Mouse (Mus musculus) MEL (cell line): Measurements from ENCODE around the gene Ccdc57. TPM values are rescaled to one million over a fixed set of nuclear protein-coding genes. Genes with fewer than 3 reads are reported as not detected.

Source experiments
- DNase-seq: peaks from one replicate; pipeline ENCODE4 v3.0.0; 2011; ENCODE audit warnings: low read depth, low spot score
- H3K27ac ChIP-seq: 2 replicates; pipeline ENCODE4 v1.5.1; 2012; ENCODE audit warnings: low read depth, mild to moderate bottlenecking, control low read depth, low read length, moderate library complexity; ENCODE audit not compliant: control insufficient read depth
- H3K27me3 ChIP-seq, 2 experiments: fragments of 150-350 bp in 1 of 2; sonication (generic) in 1 of 2; 2 replicates each; pipeline ENCODE4 v1.6.1; 2012; ENCODE audit warnings: low read length in 2 of 2, mild to moderate bottlenecking in 2 of 2, improper control_type of control experiment in 1 of 2, moderate library complexity in 1 of 2; ENCODE audit not compliant: insufficient read depth in 2 of 2, control insufficient read depth in 1 of 2
- H3K36me3 ChIP-seq, 2 experiments: 2 replicates each; pipeline ENCODE4 v1.6.1; 2012 to 2014; ENCODE audit warnings: low read length in 2 of 2, improper control_type of control experiment in 1 of 2, inconsistent platforms in 1 of 2, mild to moderate bottlenecking in 1 of 2; ENCODE audit not compliant: insufficient read depth in 2 of 2, control insufficient read depth in 1 of 2
- H3K4me1 ChIP-seq, 2 experiments: fragments of 150-350 bp in 1 of 2; sonication (generic) in 1 of 2; 2 replicates each; pipeline ENCODE4 v1.6.1; 2012; ENCODE audit warnings: low read length in 2 of 2, improper control_type of control experiment in 1 of 2, mild to moderate bottlenecking in 1 of 2; ENCODE audit not compliant: insufficient read depth in 2 of 2, control insufficient read depth in 1 of 2
- H3K4me3 ChIP-seq, 2 experiments: fragments of 150-350 bp in 1 of 2; sonication (generic) in 1 of 2; 2 replicates each; pipeline ENCODE4 v1.5.1; 2012; ENCODE audit warnings: low read depth in 2 of 2, low read length in 2 of 2, mild to moderate bottlenecking in 2 of 2, moderate library complexity in 2 of 2, control low read depth in 1 of 2, improper control_type of control experiment in 1 of 2; ENCODE audit not compliant: control insufficient read depth in 1 of 2, insufficient read depth in 1 of 2
- H3K79me2 ChIP-seq: 2 replicates; pipeline ENCODE4 v1.6.1; 2012; ENCODE audit warnings: mild to moderate bottlenecking, low read length, moderate library complexity; ENCODE audit not compliant: control insufficient read depth, poor library complexity, insufficient read depth
- H3K9ac ChIP-seq: 2 replicates; pipeline ENCODE4 v1.6.1; 2012; ENCODE audit warnings: low read depth, mild to moderate bottlenecking, control low read depth, low read length, moderate library complexity; ENCODE audit not compliant: control insufficient read depth, poor library complexity, severe bottlenecking
- H3K9me3 ChIP-seq: fragments of 150-350 bp; sonication (generic); replicated peaks from 2 replicates; pipeline ENCODE4 v1.6.1; 2012; ENCODE audit warnings: mild to moderate bottlenecking, low read length, improper control_type of control experiment, moderate library complexity; ENCODE audit not compliant: insufficient read depth
- BHLHE40 ChIP-seq: IDR thresholded peaks from 2 replicates; pipeline ENCODE4 v1.6.1; 2012; ENCODE audit warnings: low read depth, mild to moderate bottlenecking, inconsistent platforms, low read length, improper control_type of control experiment, borderline replicate concordance
- CHD1 ChIP-seq: IDR thresholded peaks from 2 replicates; pipeline ENCODE4 v1.6.1; 2012; ENCODE audit warnings: low read depth, mild to moderate bottlenecking, inconsistent platforms, low read length, improper control_type of control experiment
- CHD2 ChIP-seq: IDR thresholded peaks from 2 replicates; pipeline ENCODE4 v1.6.1; 2011; ENCODE audit warnings: low read length, improper control_type of control experiment
- CTCF ChIP-seq, 3 experiments: IDR thresholded peaks in 2 of 3; conservative IDR thresholded peaks in 1 of 3; 2 replicates each; pipeline ENCODE4 v1.5.1; 2011 to 2012; ENCODE audit warnings: low read length in 3 of 3, low read depth in 2 of 3, mild to moderate bottlenecking in 2 of 3, improper control_type of control experiment in 1 of 3, inconsistent platforms in 1 of 3, mixed read lengths in 1 of 3, moderate library complexity in 1 of 3; ENCODE audit not compliant: control insufficient read depth in 1 of 3, insufficient read depth in 1 of 3, poor library complexity in 1 of 3, severe bottlenecking in 1 of 3
- E2F4 ChIP-seq: IDR thresholded peaks from 2 replicates; pipeline ENCODE4 v1.6.1; 2011; ENCODE audit warnings: low read depth, low read length, improper control_type of control experiment, borderline replicate concordance
- EP300 ChIP-seq, 2 experiments: IDR thresholded peaks; 2 replicates each; pipeline ENCODE4 v1.6.1; 2011; ENCODE audit warnings: improper control_type of control experiment in 2 of 2, low read length in 2 of 2, low read depth in 1 of 2, mild to moderate bottlenecking in 1 of 2
- ETS1 ChIP-seq: IDR thresholded peaks from 2 replicates; pipeline ENCODE4 v1.6.1; 2012; ENCODE audit warnings: low read depth, mild to moderate bottlenecking, inconsistent platforms, low read length, improper control_type of control experiment, moderate library complexity
- GABPA ChIP-seq: IDR thresholded peaks from 2 replicates; pipeline ENCODE4 v1.6.1; 2012; ENCODE audit warnings: low read depth, mild to moderate bottlenecking, inconsistent platforms, low read length, improper control_type of control experiment, moderate library complexity
- GATA1 ChIP-seq: IDR thresholded peaks from 2 replicates; pipeline ENCODE4 v1.6.1; 2011; ENCODE audit warnings: low read depth, low read length, improper control_type of control experiment
- HCFC1 ChIP-seq: IDR thresholded peaks from 2 replicates; pipeline ENCODE4 v1.6.1; 2012; ENCODE audit warnings: low read depth, mild to moderate bottlenecking, inconsistent platforms, low read length, improper control_type of control experiment, moderate library complexity
- KAT2A ChIP-seq: conservative IDR thresholded peaks from 2 replicates; pipeline ENCODE4 v1.6.1; 2012; ENCODE audit warnings: low read depth, low read length, improper control_type of control experiment, inconsistent platforms
- MAFK ChIP-seq: IDR thresholded peaks from 2 replicates; pipeline ENCODE4 v1.6.1; 2011; ENCODE audit warnings: low read depth, mild to moderate bottlenecking, low read length, improper control_type of control experiment, borderline replicate concordance
- MAZ ChIP-seq: IDR thresholded peaks from 2 replicates; pipeline ENCODE4 v1.6.1; 2012; ENCODE audit warnings: low read depth, mild to moderate bottlenecking, inconsistent platforms, low read length, improper control_type of control experiment
- MEF2A ChIP-seq: IDR thresholded peaks from 2 replicates; pipeline ENCODE4 v1.6.1; 2014; ENCODE audit warnings: low read depth, mild to moderate bottlenecking, inconsistent platforms, low read length, improper control_type of control experiment; ENCODE audit not compliant: poor library complexity, insufficient replicate concordance, severe bottlenecking; ENCODE audit errors: extremely low read depth
- MXI1 ChIP-seq: IDR thresholded peaks from 2 replicates; pipeline ENCODE4 v1.6.1; 2011; ENCODE audit warnings: mild to moderate bottlenecking, low read depth, low read length, improper control_type of control experiment
- MYC ChIP-seq: IDR thresholded peaks from 2 replicates; pipeline ENCODE4 v1.6.1; 2011; ENCODE audit warnings: low read depth, mild to moderate bottlenecking, low read length, improper control_type of control experiment, moderate library complexity
- NRF1 ChIP-seq: IDR thresholded peaks from 2 replicates; pipeline ENCODE4 v1.6.1; 2014; ENCODE audit warnings: low read depth, mild to moderate bottlenecking, inconsistent platforms, low read length, improper control_type of control experiment, moderate library complexity; ENCODE audit not compliant: poor library complexity, insufficient read depth, severe bottlenecking
- POLR2AphosphoS5 ChIP-seq: IDR thresholded peaks from 2 replicates; pipeline ENCODE4 v1.6.1; 2012; ENCODE audit warnings: low read depth, borderline replicate concordance, mild to moderate bottlenecking, inconsistent platforms, low read length, moderate library complexity, mixed read lengths
- RAD21 ChIP-seq: IDR thresholded peaks from 2 replicates; pipeline ENCODE4 v1.6.1; 2011; ENCODE audit warnings: mild to moderate bottlenecking, low read depth, low read length, improper control_type of control experiment
- RCOR1 ChIP-seq: IDR thresholded peaks from 2 replicates; pipeline ENCODE4 v1.6.1; 2012; ENCODE audit warnings: low read depth, mild to moderate bottlenecking, inconsistent platforms, low read length, improper control_type of control experiment
- SIN3A ChIP-seq: IDR thresholded peaks from 2 replicates; pipeline ENCODE4 v1.6.1; 2012; ENCODE audit warnings: low read length, improper control_type of control experiment, inconsistent platforms
- SMC3 ChIP-seq: IDR thresholded peaks from 2 replicates; pipeline ENCODE4 v1.6.1; 2011; ENCODE audit warnings: low read depth, low read length, improper control_type of control experiment
- TAL1 ChIP-seq: IDR thresholded peaks from 2 replicates; pipeline ENCODE4 v1.6.1; 2012; ENCODE audit warnings: mild to moderate bottlenecking, inconsistent platforms, low read length, moderate library complexity, mixed read lengths
- TCF12 ChIP-seq: IDR thresholded peaks from 2 replicates; pipeline ENCODE4 v1.6.1; 2014; ENCODE audit warnings: low read depth, mild to moderate bottlenecking, inconsistent platforms, low read length, improper control_type of control experiment, moderate library complexity
- USF1 ChIP-seq: IDR thresholded peaks from 2 replicates; pipeline ENCODE4 v1.6.1; 2014; ENCODE audit warnings: low read depth, mild to moderate bottlenecking, inconsistent platforms, low read length, improper control_type of control experiment, moderate library complexity
- USF2 ChIP-seq, 2 experiments: IDR thresholded peaks; 2 replicates each; pipeline ENCODE4 v1.6.1; 2011 to 2012; ENCODE audit warnings: improper control_type of control experiment in 2 of 2, low read length in 2 of 2, borderline replicate concordance in 1 of 2, inconsistent platforms in 1 of 2, low read depth in 1 of 2, mild to moderate bottlenecking in 1 of 2; ENCODE audit not compliant: insufficient read depth in 1 of 2
- ZC3H11A ChIP-seq: IDR thresholded peaks from 2 replicates; pipeline ENCODE4 v1.6.1; 2012; ENCODE audit warnings: low read depth, mild to moderate bottlenecking, inconsistent platforms, low read length, improper control_type of control experiment
- ZKSCAN1 ChIP-seq: IDR thresholded peaks from 2 replicates; pipeline ENCODE4 v1.6.1; 2012; ENCODE audit warnings: low read depth, mild to moderate bottlenecking, inconsistent platforms, low read length, improper control_type of control experiment, moderate library complexity
- ZMIZ1 ChIP-seq: IDR thresholded peaks from 2 replicates; pipeline ENCODE4 v1.6.1; 2012; ENCODE audit warnings: low read depth, mild to moderate bottlenecking, inconsistent platforms, low read length, improper control_type of control experiment, moderate library complexity
- ZNF384 ChIP-seq: IDR thresholded peaks from 2 replicates; pipeline ENCODE4 v1.6.1; 2012; ENCODE audit warnings: low read depth, mild to moderate bottlenecking, inconsistent platforms, low read length, improper control_type of control experiment
- polyA plus RNA-seq, 2 experiments: library from polyadenylated mRNA; stranded (reverse) in 1 of 2; unstranded in 1 of 2; fragments of >175 nt in 1 of 2; fragments of >200 nt in 1 of 2; gene quantifications; 2 replicates each; pipeline versions ENCODE4 v1.2.1 to v1.2.4; 2012; ENCODE audit warnings: low replicate concordance in 2 of 2, low read depth in 1 of 2; ENCODE audit not compliant: insufficient read length in 2 of 2, insufficient read depth in 1 of 2, missing spikeins in 1 of 2
- total RNA-seq: library from RNA; depleted of rRNA; stranded (reverse); fragments of 300-350 nt; gene quantifications from 2 replicates; pipeline ENCODE4 v1.2.3, GENCODE M21; 2012

Gene Ccdc57
- total and polyA plus RNA-seq, 3 experiments: 5.3 to 7.4 TPM; not detected in 1

DNA sequence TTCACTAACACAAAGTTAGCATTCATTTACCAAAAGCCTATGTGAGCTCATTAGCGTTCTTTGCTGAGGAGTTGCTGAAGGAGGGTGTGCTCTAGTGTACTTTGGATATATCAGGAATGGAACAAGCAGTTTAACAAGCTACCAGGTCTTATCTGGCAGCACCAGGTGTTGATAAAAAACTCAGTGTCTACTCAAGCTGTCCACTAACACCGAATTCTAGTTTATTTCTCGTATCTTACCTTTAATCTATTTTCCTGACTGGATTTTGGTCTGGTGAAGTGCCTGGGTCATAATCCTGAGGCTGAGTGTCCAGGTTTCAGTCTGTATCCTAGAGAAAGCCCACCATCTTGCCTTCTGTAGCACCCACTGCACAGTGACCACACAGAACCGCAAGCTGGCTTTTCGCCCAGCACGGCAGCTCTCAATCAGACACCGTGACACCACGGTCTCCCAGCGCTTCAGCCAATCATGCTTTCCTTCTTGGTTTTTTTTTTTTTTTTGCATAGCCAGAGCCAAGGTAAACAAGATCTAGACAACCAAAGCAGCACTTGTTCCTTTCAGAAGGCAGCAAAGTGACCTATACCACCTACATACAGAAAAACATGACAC, 47.9 kb upstream of the Ccdc57 start:
- Histone ChIP-seq H3K9ac (no peak overlapping the region), H3K27me3 (no peaks in the 10 kb centered on the region), H3K9me3 (no peaks in the 10 kb centered on the region), H3K4me3 (no peak overlapping the region), H3K27ac (peak overlapping the region; percentile 87), H3K36me3 (peaks cover 53 to 69% of the 10 kb centered on the region in 2 experiments), H3K4me1 (peaks cover 24 to 34% of the 10 kb centered on the region in 2 experiments), H3K79me2 (peaks cover 41% of the 10 kb centered on the region)
- peak; percentile 97 for DNase-seq
- TF ChIP-seq EP300 (IDR thresholded peaks at IDR 0.05; ENCODE audit: low read depth in 1 of 2, low read length in 2 of 2) (peak; percentile 91 to 96), MYC (peak; percentile 49; the same call in 1 of the 2 replicates), ZKSCAN1 (peak; percentile 53; the same call in 1 of the 2 replicates), CHD2 (no peak; the same call in 1 of the 2 replicates), GATA1 (peak; percentile 100), MAZ (peak; percentile 21; the same call in 1 of the 2 replicates), MXI1 (peak; percentile 51), MAFK (peak; percentile 54; the same call in 1 of the 2 replicates), TAL1 (peak; percentile 96), RCOR1 (peak; percentile 86), ZNF384 (peak; percentile 98), ZMIZ1 (peak; percentile 11), GABPA (no peak), MEF2A (no peak), NRF1 (no peak), USF1 (no peak), KAT2A (no peak), E2F4 (no peak), SIN3A (peak; percentile 62), SMC3 (no peak), RAD21 (no peak), USF2 (IDR thresholded peaks at IDR 0.05; ENCODE audit: borderline replicate concordance in 1 of 2, insufficient read depth in 1 of 2, low read depth in 1 of 2, low read length in 2 of 2) (no peak), CHD1 (no peak), BHLHE40 (peak; percentile 44; the same call in 1 of the 2 replicates), CTCF (IDR thresholded peaks at IDR 0.05 in 2 of 3, conservative IDR thresholded peaks at IDR 0.05 in 1 of 3; ENCODE audit: control insufficient read depth in 1 of 3, insufficient read depth in 1 of 3, low read depth in 2 of 3, low read length in 3 of 3, poor library complexity in 1 of 3, severe bottlenecking in 1 of 3) (no peak), ZC3H11A (peak; percentile 16; the same call in 1 of the 2 replicates), ETS1 (peak; percentile 89), HCFC1 (peak; percentile 21; the same call in 1 of the 2 replicates), POLR2AphosphoS5 (no peak), TCF12 (peak; percentile 95)
- TF ChIP-seq, all 39 proteins: peak for 17
